Mouse (Mus musculus) embryonic facial prominence, embryonic 15.5 days (tissue): ENCODE data around the gene Sox5. TPM values are rescaled to one million over a fixed set of nuclear protein-coding genes. Genes with fewer than 3 reads are reported as not detected.

Experiments
- ATAC-seq: fragments of 200-750 bp; cut with Nextera tagmentation; 2 replicates; pipeline ENCODE4 v1.8.0; 2017; ENCODE audit warnings: low read depth, moderate TSS enrichment; ENCODE audit not compliant: insufficient number of reproducible peaks, low FRiP score, low TSS enrichment
- H3K27ac ChIP-seq: fragments of 300-500 bp; sonication (generic); replicated peaks from 2 replicates; pipeline ENCODE4 v1.5.1; 2015; ENCODE audit warnings: mild to moderate bottlenecking, inconsistent platforms
- H3K27me3 ChIP-seq: fragments of 300-500 bp; sonication (generic); 2 replicates; pipeline ENCODE4 v1.6.1; 2015; ENCODE audit warnings: inconsistent platforms
- H3K36me3 ChIP-seq: fragments of 300-500 bp; sonication (generic); 2 replicates; pipeline ENCODE4 v1.6.1; 2015; ENCODE audit warnings: mild to moderate bottlenecking, inconsistent platforms
- H3K4me1 ChIP-seq: fragments of 300-500 bp; sonication (generic); 2 replicates; pipeline ENCODE4 v1.6.1; 2015; ENCODE audit warnings: inconsistent platforms
- H3K4me2 ChIP-seq: fragments of 300-500 bp; sonication (generic); replicated peaks from 2 replicates; pipeline ENCODE4 v1.6.1; 2015; ENCODE audit warnings: mild to moderate bottlenecking, inconsistent platforms
- H3K4me3 ChIP-seq: fragments of 300-500 bp; sonication (generic); replicated peaks from 2 replicates; pipeline ENCODE4 v1.5.1; 2015; ENCODE audit warnings: mild to moderate bottlenecking, inconsistent platforms
- H3K9ac ChIP-seq: fragments of 300-500 bp; sonication (generic); 2 replicates; pipeline ENCODE4 v1.6.1; 2015; ENCODE audit warnings: inconsistent platforms
- H3K9me3 ChIP-seq: fragments of 300-500 bp; sonication (generic); replicated peaks from 2 replicates; pipeline ENCODE4 v1.6.1; 2016; ENCODE audit warnings: inconsistent platforms
- WGBS: fragments of 180-500 bp; shearing (Covaris S2); methylation state at CpG from one replicate; pipeline ENCODE4 v1.1.7; 2015; 5-methylcytosine and 5-hydroxymethylcytosine counted together
- polyA plus RNA-seq: library from polyadenylated mRNA; unstranded; fragments of >200 nt; fragmentation: Nextera tagmentation; extraction: Ambion mirVana; gene quantifications from 2 replicates; pipeline ENCODE4 v1.2.1, GENCODE M21; 2015

The Sox5 gene
- polyA plus RNA-seq, 1 experiment from 2014 or later, result 20.5 TPM

GRCm38 (mm10) chr6:144337436-144337969 lies 444.3 kb downstream of the Sox5 start:
- no peak overlapping the region for H3K9ac ChIP-seq
- H3K4me3 ChIP-seq, result no peak overlapping the region
- H3K4me1 ChIP-seq, result no peaks in the 10 kb centered on the region
- H3K27ac ChIP-seq, result no peak overlapping the region
- 50% methylated on average over 14 of the region's 14 CpGs for WGBS
- ATAC-seq, result no peak
- H3K36me3 ChIP-seq, result no peaks in the 10 kb centered on the region
- H3K9me3 ChIP-seq, result no peaks in the 10 kb centered on the region
- H3K4me2 ChIP-seq, result no peak overlapping the region
- H3K27me3 ChIP-seq, result no peaks in the 10 kb centered on the region

GRCm38 (mm10) chr6:144336789-144337188 lies 445.0 kb downstream of the Sox5 start:
- Histone ChIP-seq H3K4me3 (no peak overlapping the region), H3K27ac (no peak overlapping the region), H3K9ac (no peak overlapping the region), H3K27me3 (no peaks in the 10 kb centered on the region), H3K36me3 (no peaks in the 10 kb centered on the region), H3K9me3 (no peaks in the 10 kb centered on the region), H3K4me2 (no peak overlapping the region), H3K4me1 (no peaks in the 10 kb centered on the region)
- no peak for ATAC-seq
- WGBS, result 85% methylated on average over 4 of the region's 4 CpGs

- ATAC-seq, result no peak
- Histone ChIP-seq H3K9me3 (no peaks in the 10 kb centered on the region), H3K4me2 (no peak overlapping the region), H3K27me3 (no peaks in the 10 kb centered on the region), H3K9ac (no peak overlapping the region), H3K4me3 (no peak overlapping the region), H3K4me1 (no peaks in the 10 kb centered on the region), H3K27ac (no peak overlapping the region), H3K36me3 (no peaks in the 10 kb centered on the region)
- WGBS, result 90% methylated on average over 4 of the region's 4 CpGs
Measured at GRCm38 (mm10) chr6:144333146-144333545, 448.6 kb downstream of the Sox5 start.

- no peak for ATAC-seq
Measured at GRCm38 (mm10) chr6:144332027-144332426, 449.8 kb downstream of the Sox5 start.

GRCm38 (mm10) chr6:144329311-144329930 lies 452.4 kb downstream of the Sox5 start:
- no peaks in the 10 kb centered on the region for H3K36me3 ChIP-seq
- no peak overlapping the region for H3K4me2 ChIP-seq
- 79% methylated on average over 2 of the region's 2 CpGs for WGBS
- H3K4me1 ChIP-seq, result no peaks in the 10 kb centered on the region
- no peak overlapping the region for H3K27ac ChIP-seq
- H3K4me3 ChIP-seq, result no peak overlapping the region
- no peak overlapping the region for H3K9ac ChIP-seq
- no peak for ATAC-seq
- no peaks in the 10 kb centered on the region for H3K9me3 ChIP-seq
- H3K27me3 ChIP-seq, result no peaks in the 10 kb centered on the region

More at GRCm38 (mm10) chr6:144332027-144332426, 449.8 kb downstream of the Sox5 start:
- Histone ChIP-seq H3K27me3 (no peaks in the 10 kb centered on the region), H3K4me1 (no peaks in the 10 kb centered on the region), H3K4me2 (no peak overlapping the region), H3K36me3 (no peaks in the 10 kb centered on the region), H3K9ac (no peak overlapping the region), H3K9me3 (no peaks in the 10 kb centered on the region), H3K27ac (no peak overlapping the region), H3K4me3 (no peak overlapping the region)
- 79% methylated on average over 4 of the region's 4 CpGs for WGBS

GRCm38 (mm10) chr6:144328779-144329178 lies 453.0 kb downstream of the Sox5 start:
- ATAC-seq, result no peak
- H3K4me1 ChIP-seq, result no peaks in the 10 kb centered on the region
- no peaks in the 10 kb centered on the region for H3K27me3 ChIP-seq
- no peak overlapping the region for H3K9ac ChIP-seq
- H3K36me3 ChIP-seq, result no peaks in the 10 kb centered on the region
- no peak overlapping the region for H3K27ac ChIP-seq
- H3K9me3 ChIP-seq, result no peaks in the 10 kb centered on the region
- no peak overlapping the region for H3K4me2 ChIP-seq
- WGBS, result 77% methylated on average over 4 of the region's 4 CpGs
- H3K4me3 ChIP-seq, result no peak overlapping the region

- no peak for ATAC-seq
- no peak overlapping the region for H3K27ac ChIP-seq
- no peaks in the 10 kb centered on the region for H3K4me1 ChIP-seq
- H3K4me3 ChIP-seq, result no peak overlapping the region
- H3K27me3 ChIP-seq, result no peaks in the 10 kb centered on the region
- 66% methylated on average over 3 of the region's 3 CpGs for WGBS
- H3K9me3 ChIP-seq, result no peaks in the 10 kb centered on the region
- no peak overlapping the region for H3K4me2 ChIP-seq
- no peaks in the 10 kb centered on the region for H3K36me3 ChIP-seq
- no peak overlapping the region for H3K9ac ChIP-seq
Measured at GRCm38 (mm10) chr6:144326817-144327216, 455.0 kb downstream of the Sox5 start.

- 79% methylated on average over 4 of the region's 4 CpGs for WGBS
Measured at GRCm38 (mm10) chr6:144323372-144323771, 458.4 kb downstream of the Sox5 start.

GRCm38 (mm10) chr6:144322297-144323047 lies 459.3 kb downstream of the Sox5 start:
- WGBS, result 91% methylated on average over 13 of the region's 13 CpGs
- Histone ChIP-seq H3K27me3 (no peaks in the 10 kb centered on the region), H3K4me2 (no peak overlapping the region), H3K27ac (no peak overlapping the region), H3K36me3 (no peaks in the 10 kb centered on the region), H3K4me3 (no peak overlapping the region), H3K4me1 (no peaks in the 10 kb centered on the region), H3K9ac (no peak overlapping the region), H3K9me3 (no peaks in the 10 kb centered on the region)
- no peak for ATAC-seq

More at GRCm38 (mm10) chr6:144323372-144323771, 458.4 kb downstream of the Sox5 start:
- Histone ChIP-seq H3K4me3 (no peak overlapping the region), H3K27ac (no peak overlapping the region), H3K9ac (no peak overlapping the region), H3K4me2 (no peak overlapping the region), H3K9me3 (no peaks in the 10 kb centered on the region), H3K36me3 (no peaks in the 10 kb centered on the region), H3K27me3 (no peaks in the 10 kb centered on the region), H3K4me1 (no peaks in the 10 kb centered on the region)
- ATAC-seq, result no peak

- no peak for ATAC-seq
- H3K9me3 ChIP-seq, result no peaks in the 10 kb centered on the region
- no peak overlapping the region for H3K9ac ChIP-seq
- no peaks in the 10 kb centered on the region for H3K36me3 ChIP-seq
- H3K4me2 ChIP-seq, result no peak overlapping the region
- no peak overlapping the region for H3K4me3 ChIP-seq
- no peaks in the 10 kb centered on the region for H3K4me1 ChIP-seq
- no peaks in the 10 kb centered on the region for H3K27me3 ChIP-seq
- H3K27ac ChIP-seq, result no peak overlapping the region
Measured at GRCm38 (mm10) chr6:144320327-144320726, 461.4 kb downstream of the Sox5 start.

GRCm38 (mm10) chr6:144319717-144320116 lies 462.1 kb downstream of the Sox5 start:
- Histone ChIP-seq H3K36me3 (no peaks in the 10 kb centered on the region), H3K4me3 (no peak overlapping the region), H3K4me1 (no peaks in the 10 kb centered on the region), H3K27ac (no peak overlapping the region), H3K9me3 (no peaks in the 10 kb centered on the region), H3K27me3 (no peaks in the 10 kb centered on the region), H3K4me2 (no peak overlapping the region), H3K9ac (no peak overlapping the region)
- no peak for ATAC-seq
- WGBS, result 58% methylated on average over 6 of the region's 6 CpGs
